Mouse (Mus musculus) stomach, postnatal 0 days (tissue): ENCODE results near the gene Arhgap18. TPM values are rescaled to one million over a fixed set of nuclear protein-coding genes. Genes with fewer than 3 reads are reported as not detected.

Experiments
- ATAC-seq: fragments of 200-750 bp; cut with Nextera tagmentation; 2 replicates; pipeline ENCODE4 v1.8.0; 2017; ENCODE audit not compliant: low FRiP score, low TSS enrichment
- DNase-seq: peaks from one replicate; pipeline ENCODE4 v3.0.0-alpha.2; 2016; ENCODE audit warnings: low spot score
- H3K27ac ChIP-seq: fragments of 300-500 bp; sonication (generic); replicated peaks from 2 replicates; pipeline ENCODE4 v1.5.1; 2014; ENCODE audit warnings: mild to moderate bottlenecking, control low read depth
- H3K27me3 ChIP-seq: fragments of 300-500 bp; sonication (generic); 2 replicates; pipeline ENCODE4 v1.6.1; 2014; ENCODE audit warnings: low read length; ENCODE audit not compliant: control insufficient read depth, insufficient read depth
- H3K36me3 ChIP-seq: fragments of 300-500 bp; sonication (generic); 2 replicates; pipeline ENCODE4 v1.6.1; 2014; ENCODE audit warnings: low read length, mixed read lengths; ENCODE audit not compliant: control insufficient read depth, insufficient read depth
- H3K4me1 ChIP-seq: fragments of 300-500 bp; sonication (generic); replicated peaks from 2 replicates; pipeline ENCODE4 v1.6.1; 2014; ENCODE audit warnings: antibody characterized with exemption; ENCODE audit not compliant: control insufficient read depth, insufficient read depth
- H3K4me2 ChIP-seq: fragments of 300-500 bp; sonication (generic); replicated peaks from 2 replicates; pipeline ENCODE4 v1.6.1; 2014; ENCODE audit warnings: low read depth, mild to moderate bottlenecking, control low read depth, moderate library complexity
- H3K4me3 ChIP-seq: fragments of 300-500 bp; sonication (generic); 2 replicates; pipeline ENCODE4 v1.5.1; 2014; ENCODE audit warnings: low read depth, low read length, control low read depth
- H3K9ac ChIP-seq: fragments of 300-500 bp; sonication (generic); 2 replicates; pipeline ENCODE4 v1.6.1; 2014; ENCODE audit warnings: mild to moderate bottlenecking, low read length, control low read depth, mixed read lengths
- H3K9me3 ChIP-seq: fragments of 300-500 bp; sonication (generic); 2 replicates; pipeline ENCODE4 v1.6.1; 2016; ENCODE audit warnings: low read length; ENCODE audit not compliant: control insufficient read depth
- CTCF ChIP-seq: IDR thresholded peaks from 2 replicates; pipeline ENCODE4 v1.5.1; 2016; ENCODE audit warnings: antibody characterized with exemption, low read depth, mild to moderate bottlenecking, moderate library complexity
- EP300 ChIP-seq: optimal IDR thresholded peaks from 2 replicates; pipeline ENCODE3; 2016; ENCODE audit warnings: antibody characterized with exemption
- WGBS: fragments of 180-500 bp; shearing (Covaris S2); extraction: QIAGEN DNeasy Blood & Tissue Kit; methylation state at CpG from one replicate; pipeline ENCODE4 v1.1.7; 2014; 5-methylcytosine and 5-hydroxymethylcytosine counted together
- polyA plus RNA-seq: library from polyadenylated mRNA; unstranded; fragments of >200 nt; fragmentation: Nextera tagmentation; extraction: Ambion mirVana; gene quantifications from 2 replicates; pipeline ENCODE4 v1.2.1, GENCODE M21; 2015

Arhgap18 gene
- polyA plus RNA-seq, 1 experiment from 2014 or later: 15.1 TPM

DNA sequence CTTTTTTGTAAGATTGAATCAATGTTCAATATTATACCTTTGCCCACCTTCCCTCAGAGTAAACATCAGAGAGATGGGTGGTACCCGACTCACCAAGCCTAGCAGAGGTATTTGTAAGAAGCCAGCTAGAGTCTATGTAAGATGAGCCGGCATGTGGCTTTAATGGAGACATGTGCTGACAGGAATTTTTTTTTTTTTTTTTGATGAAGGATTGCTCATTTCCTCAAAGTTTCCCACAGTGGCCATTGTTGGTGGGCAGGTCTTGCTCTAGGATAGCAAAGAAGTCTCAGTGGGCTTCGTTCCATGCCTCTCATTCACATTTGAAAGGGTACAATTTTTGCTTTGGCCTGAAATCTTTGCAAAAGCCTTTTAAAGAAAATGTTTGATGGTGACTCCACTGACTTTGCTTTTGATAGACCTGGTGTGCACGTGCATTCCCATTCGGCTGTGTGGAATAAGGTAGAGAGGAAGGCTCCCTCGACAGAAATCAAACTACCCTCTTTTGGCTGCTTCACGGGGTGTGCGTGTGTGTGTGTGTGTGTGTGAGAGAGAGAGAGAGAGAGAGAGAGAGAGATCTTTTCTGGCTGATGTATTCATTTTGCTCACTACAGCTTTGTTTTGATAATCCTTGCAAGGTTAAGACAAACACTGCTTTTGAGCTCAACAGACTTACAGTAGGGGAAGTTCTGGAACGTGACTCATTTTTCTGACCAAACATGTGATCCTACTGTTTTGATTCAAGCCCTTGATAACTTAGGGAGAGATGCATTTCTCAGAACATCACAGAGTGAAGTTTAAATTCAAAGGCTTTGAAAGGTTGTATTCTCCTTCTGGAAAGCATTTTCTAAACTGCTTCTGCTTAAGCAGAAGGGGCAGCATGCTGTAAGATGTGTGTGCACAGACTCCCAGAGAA is 9.0 kb downstream of the Arhgap18 start:
- Histone ChIP-seq H3K4me3 (no peak overlapping the region), H3K27me3 (no peaks in the 10 kb centered on the region), H3K9ac (no peak overlapping the region), H3K4me2 (no peak overlapping the region), H3K27ac (no peak overlapping the region), H3K36me3 (no peaks in the 10 kb centered on the region), H3K4me1 (no peaks in the 10 kb centered on the region), H3K9me3 (no peaks in the 10 kb centered on the region)
- 40% methylated on average over 9 of the region's 9 CpGs for WGBS
- ATAC-seq: no peak
- no peak for DNase-seq
- TF ChIP-seq CTCF (no peak), EP300 (no peak)

- Histone ChIP-seq H3K4me3 (no peak overlapping the region), H3K9ac (no peak overlapping the region), H3K27me3 (no peaks in the 10 kb centered on the region), H3K9me3 (no peaks in the 10 kb centered on the region), H3K4me1 (no peaks in the 10 kb centered on the region), H3K27ac (no peak overlapping the region), H3K36me3 (no peaks in the 10 kb centered on the region), H3K4me2 (no peak overlapping the region)
- TF ChIP-seq EP300 (no peak), CTCF (no peak)
- ATAC-seq: no peak
- DNase-seq: no peak
- WGBS: 73% methylated on average over 3 of the region's 3 CpGs
Observed at GRCm38 (mm10) chr10:26767196-26767595, 14.0 kb downstream of the Arhgap18 start.

GRCm38 (mm10) chr10:26768943-26769342 is 15.7 kb downstream of the Arhgap18 start:
- Histone ChIP-seq H3K4me3 (no peak overlapping the region), H3K4me2 (no peak overlapping the region), H3K27me3 (no peaks in the 10 kb centered on the region), H3K9me3 (no peaks in the 10 kb centered on the region), H3K4me1 (no peaks in the 10 kb centered on the region; the same call in 1 of the 2 replicates), H3K27ac (no peak overlapping the region), H3K9ac (no peak overlapping the region), H3K36me3 (no peaks in the 10 kb centered on the region)
- WGBS: 78% methylated on average over 2 of the region's 2 CpGs
- DNase-seq (no peak), ATAC-seq (no peak)
- TF ChIP-seq CTCF: no peak
- TF ChIP-seq EP300: no peak

GRCm38 (mm10) chr10:26770035-26770434 is 16.8 kb downstream of the Arhgap18 start:
- 82% methylated on average over 8 of the region's 8 CpGs for WGBS
- Histone ChIP-seq H3K9ac (no peak overlapping the region), H3K9me3 (no peaks in the 10 kb centered on the region), H3K27ac (no peak overlapping the region), H3K4me2 (no peak overlapping the region), H3K4me3 (no peak overlapping the region), H3K4me1 (peaks cover 3% of the 10 kb centered on the region; the same call in 1 of the 2 replicates), H3K27me3 (no peaks in the 10 kb centered on the region), H3K36me3 (no peaks in the 10 kb centered on the region)
- TF ChIP-seq CTCF: no peak
- TF ChIP-seq EP300: no peak
- ATAC-seq: no peak
- DNase-seq: no peak

DNA sequence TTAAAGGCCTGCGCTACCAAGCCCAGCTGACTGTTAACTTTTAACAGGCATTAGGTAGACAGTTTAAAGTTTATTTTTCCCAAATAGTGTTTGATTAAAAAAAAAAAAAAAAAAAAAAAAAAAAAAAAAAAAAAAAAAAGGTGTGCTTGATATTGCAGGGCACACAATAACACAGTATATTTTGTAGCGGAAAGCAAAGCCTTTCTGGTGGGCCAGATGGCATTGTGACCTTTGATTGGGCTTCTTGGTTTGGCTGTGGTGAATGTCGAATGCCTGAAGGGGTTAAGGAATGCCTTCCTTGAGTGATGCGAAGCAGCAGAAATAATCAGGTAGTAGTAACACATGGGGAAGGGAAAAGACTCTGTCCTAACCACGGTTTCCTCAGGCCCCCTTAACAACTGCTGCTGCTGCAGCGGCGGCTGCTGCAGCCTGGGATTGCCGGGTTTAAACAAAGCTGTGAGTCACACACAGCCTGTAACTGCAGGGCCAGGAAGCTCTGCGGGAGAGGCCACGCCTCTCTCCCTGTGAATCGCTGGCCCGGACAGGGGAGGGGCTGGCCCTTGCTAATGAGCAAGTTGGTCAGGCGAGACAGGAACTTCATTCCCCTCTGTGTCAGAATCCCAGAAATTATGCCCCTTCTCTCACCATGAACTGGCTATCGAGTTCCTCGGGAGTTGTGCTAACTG is 18.9 kb downstream of the Arhgap18 start:
- Histone ChIP-seq H3K4me1 (peaks cover 3% of the 10 kb centered on the region; the same call in 1 of the 2 replicates), H3K9ac (peak overlapping the region; percentile 63), H3K27me3 (no peaks in the 10 kb centered on the region), H3K4me3 (peak overlapping the region; percentile 61), H3K27ac (peak overlapping the region; percentile 94), H3K9me3 (no peaks in the 10 kb centered on the region), H3K4me2 (peak overlapping the region; percentile 80), H3K36me3 (no peaks in the 10 kb centered on the region)
- no peak for TF ChIP-seq EP300
- no peak for TF ChIP-seq CTCF
- ATAC-seq (peak; percentile 96), DNase-seq (peak; percentile 92)
- WGBS: 5% methylated on average over 15 of the region's 15 CpGs
